9 mouse cellular contexts compared by ENCODE assay signal in the genomic region with DNA sequence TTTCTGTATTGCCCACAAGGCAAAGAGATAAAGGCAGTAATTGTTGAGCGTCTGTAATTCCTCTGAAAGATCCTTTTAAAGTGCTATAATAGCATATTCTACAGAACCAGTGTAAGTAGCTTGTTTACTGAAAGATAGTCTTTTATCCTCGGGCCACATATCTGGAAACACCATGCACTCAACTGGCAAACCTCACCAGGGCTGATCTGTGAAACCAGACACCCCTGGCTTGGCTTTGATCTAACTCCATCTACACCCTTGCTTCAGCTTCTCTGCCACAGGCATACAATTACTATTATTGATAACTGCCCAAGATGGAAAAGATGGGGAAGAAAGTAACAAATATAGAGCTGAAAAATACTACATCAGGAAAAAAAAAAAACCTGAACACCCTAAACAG. TPM values are rescaled to one million over a fixed set of nuclear protein-coding genes. Genes with fewer than 3 reads are reported as not detected.
A peak's percentile ranks its signal among the peaks of the same experiment; 100 is the strongest.
DNase-seq lines count a peak whose midpoint lies in the region; ATAC-seq and TF ChIP-seq lines count a peak whose summit lies in the region.
"Had no signal": no experiment of that assay in that cellular context is flagged by ENCODE, and none has a peak within 500 bp of the region (broad histone marks: within the 10 kb centered on the region; RNA-seq: fewer than 3 reads in every experiment).

No protein-coding gene starts in this region.

- no peak for TF ChIP-seq CTCF in bone marrow macrophage, adult 2 months (IDR thresholded peaks at IDR 0.05; ENCODE audit: low read depth, low read length)

- peaks cover 19% of the 10 kb centered on the region for H3K4me1 ChIP-seq in heart, embryonic 13.5 days
- H3K4me1 ChIP-seq in bone marrow macrophage, adult 2 months (ENCODE audit: control insufficient read depth, insufficient read depth, low read length) = peaks cover 5% of the 10 kb centered on the region; the same call in 1 of the 2 replicates
- H3K4me1 ChIP-seq in hindbrain, embryonic 11.5 days (replicated peaks; ENCODE audit: control insufficient read depth, insufficient read depth, low read length) = no peaks in the 10 kb centered on the region

- WGBS in heart, embryonic 13.5 days = 38% methylated on average over 2 of the region's 2 CpGs
- 73% methylated on average over 2 of the region's 2 CpGs for WGBS in hindbrain, embryonic 11.5 days

- H3K9me3 ChIP-seq in heart, embryonic 13.5 days = no peaks in the 10 kb centered on the region
- H3K9me3 ChIP-seq in hindbrain, embryonic 11.5 days (ENCODE audit: control insufficient read depth, low read length) = no peaks in the 10 kb centered on the region

- TF ChIP-seq POLR2A in bone marrow macrophage, adult 2 months (IDR thresholded peaks at IDR 0.05; ENCODE audit: borderline replicate concordance, low read depth, low read length) = no peak

- ATAC-seq in heart, embryonic 13.5 days (ENCODE audit: extremely low read depth, insufficient number of reproducible peaks, low FRiP score, low TSS enrichment) = no peak
- ATAC-seq in hindbrain, embryonic 11.5 days (ENCODE audit: low FRiP score) = peak; percentile 44
- peak; percentile 88 for ATAC-seq in megakaryocyte-erythroid progenitor cell, adult 5-6 weeks (replicated peaks; ENCODE audit: low FRiP score, low TSS enrichment, poor library complexity, severe bottlenecking)
- no peak for ATAC-seq in cerebellum, adult (ENCODE audit: insufficient number of reproducible peaks, low FRiP score, low TSS enrichment)

- H3K36me3 ChIP-seq in heart, embryonic 13.5 days = peaks cover 18% of the 10 kb centered on the region
- H3K36me3 ChIP-seq in hindbrain, embryonic 11.5 days (ENCODE audit: control insufficient read depth, insufficient read depth, low read length) = no peaks in the 10 kb centered on the region

- peak overlapping the region; percentile 98 for H3K9ac ChIP-seq in heart, embryonic 13.5 days
- 0 out of 2 replicates have a peak overlapping the region, but pooled peaks have one; percentile 1 for H3K9ac ChIP-seq in hindbrain, embryonic 11.5 days (ENCODE audit: low read depth, low read length)

- no peak for DNase-seq in heart, adult 11 months
- peak; percentile 21 for DNase-seq in hindbrain, embryonic 11.5 days (ENCODE audit: low spot score)
- no peak for DNase-seq in adrenal gland, postnatal 36 days
- DNase-seq in cerebellum, adult 11 months = no peak

- peak overlapping the region; percentile 86 for H3K4me2 ChIP-seq in heart, embryonic 13.5 days
- H3K4me2 ChIP-seq in hindbrain, embryonic 11.5 days (replicated peaks; ENCODE audit: low read depth, low read length) = peak overlapping the region; percentile 8; the same call in 1 of the 2 replicates

- no peaks in the 10 kb centered on the region for H3K27me3 ChIP-seq in heart, embryonic 13.5 days (replicated peaks)
- no peaks in the 10 kb centered on the region for H3K27me3 ChIP-seq in hindbrain, embryonic 11.5 days (ENCODE audit: control insufficient read depth, insufficient read depth, low read length)
- H3K27me3 ChIP-seq: Patski had no signal

- H3K4me3 ChIP-seq in heart, embryonic 13.5 days = peak overlapping the region; percentile 93
- H3K4me3 ChIP-seq in bone marrow macrophage, adult 2 months (ENCODE audit: insufficient read depth, low read length) = peak overlapping the region; percentile 96; the same call in 1 of the 2 replicates
- no peak overlapping the region for H3K4me3 ChIP-seq in hindbrain, embryonic 11.5 days (ENCODE audit: low read depth, low read length)

- no peak overlapping the region for H3K27ac ChIP-seq in heart, embryonic 13.5 days (replicated peaks)
- H3K27ac ChIP-seq in bone marrow macrophage, adult 2 months (ENCODE audit: insufficient read depth, low read depth, low read length) = no peak overlapping the region
- no peak overlapping the region for H3K27ac ChIP-seq in hindbrain, embryonic 11.5 days (ENCODE audit: low read depth, low read length)

RNA-seq across cellular contexts. Expression of gene Zkscan1, which starts 0.4 kb away (rescaled TPM):
- 8.6 and 8.7 TPM in 2 replicates for polyA plus RNA-seq in heart, embryonic 13.5 days (2015; fragmentation: Nextera tagmentation; extraction: Ambion mirVana)
- 10.5 and 12.0 TPM in 2 replicates for polyA plus RNA-seq in bone marrow macrophage, adult 2 months (2012; ENCODE audit: insufficient read depth, insufficient read length, missing spikeins)
- polyA plus RNA-seq in hindbrain, embryonic 11.5 days (2014; fragmentation: Nextera tagmentation; extraction: Ambion mirVana) = 32.5 and 39.4 TPM in 2 replicates
- total RNA-seq in megakaryocyte-erythroid progenitor cell, adult 5-6 weeks (2014; fragmentation: Nextera tagmentation) = 40.3 and 41.1 TPM in 2 replicates
- 38.0 and 44.5 TPM in 2 replicates for total RNA-seq in megakaryocyte-erythroid progenitor cell, adult 5-6 weeks (2017)
- 10 to 100 TPM; 36.3 to 41.9 TPM for total RNA-seq in adrenal gland, postnatal 36 days (2021)

RNA-seq across cellular contexts. Expression of gene Smok3c, which starts 31.5 kb away (rescaled TPM):
- not detected in 2 replicates for polyA plus RNA-seq in heart, embryonic 13.5 days (2015; fragmentation: Nextera tagmentation; extraction: Ambion mirVana)
- not detected in 2 replicates for polyA plus RNA-seq in bone marrow macrophage, adult 2 months (2012; ENCODE audit: insufficient read depth, insufficient read length, missing spikeins)
- polyA plus RNA-seq in hindbrain, embryonic 11.5 days (2014; fragmentation: Nextera tagmentation; extraction: Ambion mirVana) = not detected in 2 replicates
- not detected in 2 replicates for total RNA-seq in megakaryocyte-erythroid progenitor cell, adult 5-6 weeks (2014; fragmentation: Nextera tagmentation)
- total RNA-seq in megakaryocyte-erythroid progenitor cell, adult 5-6 weeks (2017) = not detected in 2 replicates
- total RNA-seq in adrenal gland, postnatal 36 days (2021) = not detected
- polyA plus RNA-seq: Patski had no signal

RNA-seq across cellular contexts. Expression of gene Zscan21, which starts 32.2 kb away (rescaled TPM):
- polyA plus RNA-seq in heart, embryonic 13.5 days (2015; fragmentation: Nextera tagmentation; extraction: Ambion mirVana) = 39.1 and 39.4 TPM in 2 replicates
- 14.0 and 15.0 TPM in 2 replicates for polyA plus RNA-seq in bone marrow macrophage, adult 2 months (2012; ENCODE audit: insufficient read depth, insufficient read length, missing spikeins)
- 110 and 124 TPM in 2 replicates for polyA plus RNA-seq in hindbrain, embryonic 11.5 days (2014; fragmentation: Nextera tagmentation; extraction: Ambion mirVana)
- 14.4 and 18.0 TPM in 2 replicates for total RNA-seq in megakaryocyte-erythroid progenitor cell, adult 5-6 weeks (2014; fragmentation: Nextera tagmentation)
- 10.8 and 16.5 TPM in 2 replicates for total RNA-seq in megakaryocyte-erythroid progenitor cell, adult 5-6 weeks (2017)
- total RNA-seq in adrenal gland, postnatal 36 days (2021) = 10 to 100 TPM; 15.2 to 16.9 TPM

Comparison
In these comparisons a context has a peak if more than half of its experiments do, and no peak if none do; other contexts are left out.
1. ATAC-seq: peak in hindbrain, embryonic 11.5 days (single experiment) and megakaryocyte-erythroid progenitor cell, adult 5-6 weeks (single experiment); none in heart, embryonic 13.5 days (single experiment) and cerebellum, adult (single experiment).